Mouse (Mus musculus): ENCODE data around the gene Rab24.

Rab24 gene

DNA sequence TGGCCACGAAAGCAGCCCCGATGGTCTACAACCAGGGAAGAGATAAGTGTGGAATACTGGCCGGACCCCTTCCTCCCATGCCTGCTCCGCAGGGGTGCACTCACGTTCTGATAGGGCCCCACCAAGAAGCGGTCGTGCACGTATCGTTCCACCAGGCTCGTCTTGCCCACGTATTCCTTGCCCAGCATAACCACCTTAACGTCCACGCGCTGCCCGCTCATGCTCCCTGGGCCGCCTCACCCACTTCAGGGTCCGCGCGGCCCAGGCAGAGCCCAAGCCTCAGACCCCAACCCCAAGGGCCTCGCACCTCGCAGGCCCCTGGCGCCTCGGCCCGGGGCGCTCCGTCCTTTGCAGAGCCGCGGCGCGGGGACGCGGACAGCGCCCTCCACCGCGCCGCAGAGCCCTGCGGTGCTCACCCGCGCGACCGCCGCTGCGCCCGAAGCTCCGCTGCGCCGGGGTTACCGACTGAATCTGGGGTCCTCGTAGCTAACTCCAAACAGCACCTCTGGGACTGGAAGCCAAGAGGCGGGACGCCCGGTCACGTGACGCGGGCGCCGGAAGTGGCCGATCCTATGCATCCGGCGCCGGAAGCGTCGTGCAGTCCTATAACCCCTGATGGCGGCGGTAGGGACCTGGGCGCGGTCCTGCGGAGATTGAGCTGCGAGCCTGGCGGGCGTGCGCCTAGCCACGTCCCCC lies at the start of gene Rab24:
TSS of gene Rab24 (minus strand) at position 513 of the 696 bp plus-strand sequence.
- no peak for DNase-seq (ENCODE audit: extremely low read depth, low read depth, low spot score)

DNA sequence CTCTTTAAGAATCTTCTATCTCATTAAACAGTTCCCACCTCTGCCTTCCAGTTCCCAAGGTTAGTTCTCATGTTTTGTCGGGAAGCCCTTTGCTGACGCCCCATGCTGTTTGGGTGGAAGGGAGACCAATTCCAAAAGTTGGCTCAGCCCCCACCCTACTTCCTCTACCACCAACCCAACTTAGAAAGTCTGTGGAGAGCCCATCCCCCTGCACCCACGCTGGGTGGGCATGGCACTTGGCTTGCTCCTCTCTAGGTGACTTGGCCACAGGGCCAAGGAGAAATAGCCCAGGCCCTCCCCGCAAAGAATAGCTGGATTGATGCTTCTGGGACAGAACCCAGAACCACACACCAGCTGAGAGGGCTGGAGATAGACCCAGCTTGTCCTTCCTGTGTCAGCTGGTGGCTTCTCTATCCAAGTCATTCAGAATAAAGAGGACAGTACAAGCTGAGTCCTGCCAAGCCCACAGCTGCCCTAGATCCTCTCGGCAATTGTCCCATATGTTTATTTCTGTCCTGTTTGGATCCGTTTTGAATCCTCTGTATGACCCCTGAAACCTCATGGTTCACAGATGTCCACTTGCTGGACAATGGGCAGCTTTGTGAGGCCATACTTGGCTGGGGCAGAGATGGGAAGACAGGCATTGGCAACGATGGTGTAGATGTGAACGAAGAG lies 49.4 kb upstream of the Rab24 start:
- DNase-seq (ENCODE audit: extremely low read depth, low read depth, low spot score): no peak

DNA sequence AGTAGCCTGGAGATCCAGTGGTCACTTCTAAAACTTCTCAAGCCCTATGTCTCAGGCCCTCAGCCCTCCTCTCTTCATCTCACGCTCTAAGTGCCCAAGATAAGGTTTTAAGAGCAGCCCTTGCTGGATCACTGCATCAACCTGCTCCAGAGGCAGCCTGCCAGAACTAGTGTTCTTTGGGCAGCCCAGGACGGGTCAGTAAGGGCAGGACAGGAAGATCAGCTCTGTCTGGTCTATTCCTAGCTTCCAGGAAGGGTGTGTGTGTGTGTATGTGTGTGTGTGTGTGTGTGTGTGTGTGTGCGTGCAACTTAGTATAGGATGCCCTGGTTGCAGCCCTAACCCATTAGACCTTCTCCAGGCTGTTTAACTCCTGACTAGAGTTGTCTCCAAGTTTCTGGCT lies 48.5 kb upstream of the Rab24 start:
- no peak for DNase-seq (ENCODE audit: extremely low read depth, low read depth, low spot score)

DNA sequence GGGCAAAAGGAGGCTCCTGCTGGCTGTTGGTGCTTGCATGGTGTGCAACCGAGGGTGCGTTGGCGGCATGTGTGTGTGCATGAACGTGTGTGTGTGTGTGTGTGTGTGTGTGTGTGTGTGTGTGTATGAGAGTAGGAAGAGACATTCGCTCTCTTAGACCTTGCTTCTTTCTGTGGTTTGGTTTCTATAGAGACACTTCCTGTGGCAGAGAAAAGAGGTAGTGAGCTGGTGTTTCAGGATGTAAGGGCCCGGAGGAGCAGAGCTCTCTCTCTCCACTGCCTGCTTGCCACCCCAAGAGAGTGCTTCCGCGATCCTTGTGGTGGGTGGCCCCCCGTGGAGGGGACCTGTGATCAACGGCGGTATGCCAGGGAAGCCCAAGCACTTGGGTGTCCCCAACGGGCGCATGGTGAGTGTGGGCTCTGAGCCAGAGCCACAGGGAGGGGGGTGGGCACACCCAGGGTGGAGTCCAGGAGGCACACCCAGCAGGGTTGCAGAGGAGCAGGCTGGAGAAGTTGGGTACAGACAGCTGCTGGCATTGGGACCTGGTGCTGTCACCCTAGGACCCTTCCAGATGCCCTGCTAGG lies 47.9 kb upstream of the Rab24 start, which contains the start of gene Rgs14:
TSS of gene Rgs14 (plus strand) at position 202 of the 584 bp plus-strand sequence.
- DNase-seq (ENCODE audit: extremely low read depth, low read depth, low spot score): no peak

- no peak for DNase-seq (ENCODE audit: extremely low read depth, low read depth, low spot score)
Measured at GRCm38 (mm10) chr13:55368401-55368800, 46.7 kb upstream of the Rab24 start.

GRCm38 (mm10) chr13:55362453-55363060 lies 40.8 kb upstream of the Rab24 start, which contains the start of gene Lman2:
TSS of gene Lman2 (minus strand) at chr13:55362783.
- DNase-seq (ENCODE audit: extremely low read depth, low read depth, low spot score): peak; percentile 90

GRCm38 (mm10) chr13:55361974-55362452 lies 40.3 kb upstream of the Rab24 start:
- no peak for DNase-seq (ENCODE audit: extremely low read depth, low read depth, low spot score)

- DNase-seq (ENCODE audit: extremely low read depth, low read depth, low spot score): peak; percentile 51
Measured at GRCm38 (mm10) chr13:55361145-55361544, 39.4 kb upstream of the Rab24 start.

- no peak for DNase-seq (ENCODE audit: extremely low read depth, low read depth, low spot score)
Measured at GRCm38 (mm10) chr13:55346745-55347144, 25.0 kb upstream of the Rab24 start.

- no peak for DNase-seq (ENCODE audit: extremely low read depth, low read depth, low spot score)
Measured at GRCm38 (mm10) chr13:55344286-55344685, 22.5 kb upstream of the Rab24 start.

- no peak for DNase-seq (ENCODE audit: extremely low read depth, low read depth, low spot score)
Measured at GRCm38 (mm10) chr13:55342469-55342868, 20.7 kb upstream of the Rab24 start.

DNA sequence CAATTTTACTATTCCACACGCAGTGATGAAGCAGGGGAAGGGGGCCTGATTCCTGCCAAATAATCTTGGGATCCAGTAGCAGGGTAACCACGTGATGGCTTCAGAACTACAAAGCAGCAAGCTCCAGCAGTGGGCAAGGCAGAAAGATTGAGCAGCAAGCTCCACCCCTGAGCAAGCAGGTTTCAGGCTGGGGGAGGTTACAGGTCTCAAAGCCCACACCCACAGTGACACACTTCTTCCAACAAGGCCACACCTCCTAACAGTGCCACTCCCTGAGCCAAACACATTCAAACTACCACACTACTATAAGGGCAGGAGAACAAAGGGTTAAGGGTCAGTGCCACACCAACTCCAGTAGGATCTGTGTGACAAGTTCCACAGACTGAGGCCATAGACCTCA lies 17.5 kb upstream of the Rab24 start:
- DNase-seq (ENCODE audit: extremely low read depth, low read depth, low spot score): no peak

DNA sequence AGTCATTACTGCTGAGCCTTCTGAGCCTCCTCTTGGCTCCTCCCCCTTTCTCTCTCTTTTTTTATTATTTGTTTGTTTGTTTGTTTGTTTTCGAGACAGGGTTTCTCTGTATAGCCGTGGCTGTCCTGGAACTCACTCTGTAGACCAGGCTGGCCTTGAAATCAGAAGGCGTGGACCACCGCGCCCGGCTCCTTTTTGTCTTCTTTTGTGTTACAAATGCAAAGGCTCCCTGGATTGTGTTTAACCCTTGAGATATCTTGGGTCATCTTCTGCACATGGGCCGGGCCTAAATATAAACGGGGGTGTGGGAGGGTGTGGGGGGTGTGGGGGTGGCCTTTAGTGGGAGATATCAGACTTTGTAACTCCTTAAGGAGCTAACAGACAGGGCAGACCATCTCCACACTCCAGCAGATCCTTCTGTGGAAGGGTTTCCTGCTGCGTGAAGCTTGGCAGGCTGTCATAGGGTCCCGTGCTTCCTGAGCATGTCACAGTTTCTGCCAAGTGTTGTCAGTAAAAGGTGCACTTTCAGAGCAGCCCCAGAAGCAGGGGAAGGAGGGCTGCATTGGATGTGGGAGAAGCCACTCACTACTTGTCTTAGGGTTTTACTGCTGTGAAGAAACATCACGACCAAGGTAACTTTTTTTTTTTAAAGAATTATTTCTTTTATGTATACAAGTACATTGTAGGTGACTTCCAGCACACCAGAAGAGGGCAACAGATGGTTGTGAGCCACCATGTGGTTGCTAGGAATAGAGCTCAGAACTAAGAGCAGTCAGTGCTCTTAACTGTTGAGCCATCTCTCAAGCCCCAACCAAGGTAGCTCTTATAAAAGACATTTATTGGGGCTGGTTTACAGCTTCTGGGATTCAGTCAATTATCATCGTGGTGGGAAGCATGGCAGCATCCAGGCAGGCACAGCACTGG lies 16.6 kb upstream of the Rab24 start:
- no peak for DNase-seq (ENCODE audit: extremely low read depth, low read depth, low spot score)

DNA sequence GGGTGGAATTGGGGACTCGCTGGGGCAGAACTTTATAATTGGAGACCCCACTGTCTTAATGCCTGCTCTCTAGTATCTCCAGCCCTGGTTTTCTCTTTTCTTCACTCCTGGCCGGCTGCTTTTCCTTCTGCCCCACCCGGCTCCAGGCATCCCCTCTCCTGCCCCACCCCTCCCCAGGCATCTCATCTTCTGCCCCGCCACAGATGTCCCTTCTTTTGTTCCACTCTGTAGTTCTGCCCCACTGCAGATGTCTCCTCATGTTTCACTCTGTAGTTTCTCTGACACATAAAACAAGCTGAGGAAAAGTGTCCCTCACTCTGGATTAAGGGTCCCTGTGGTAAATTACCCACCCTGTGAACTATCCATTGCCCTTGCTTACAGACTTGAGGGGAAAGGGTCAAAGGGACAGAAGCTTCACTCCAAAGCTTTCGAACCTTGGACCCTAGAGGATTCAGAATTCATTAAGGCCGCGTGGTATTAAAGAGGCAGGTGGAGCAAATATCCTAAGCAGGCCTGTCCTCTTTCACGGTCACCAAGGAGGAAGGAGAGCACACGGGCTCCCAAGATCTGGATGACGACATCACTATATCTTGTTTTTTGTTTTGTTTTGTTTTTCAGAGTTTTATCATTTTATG lies 15.7 kb upstream of the Rab24 start:
- no peak for DNase-seq (ENCODE audit: extremely low read depth, low read depth, low spot score)

DNA sequence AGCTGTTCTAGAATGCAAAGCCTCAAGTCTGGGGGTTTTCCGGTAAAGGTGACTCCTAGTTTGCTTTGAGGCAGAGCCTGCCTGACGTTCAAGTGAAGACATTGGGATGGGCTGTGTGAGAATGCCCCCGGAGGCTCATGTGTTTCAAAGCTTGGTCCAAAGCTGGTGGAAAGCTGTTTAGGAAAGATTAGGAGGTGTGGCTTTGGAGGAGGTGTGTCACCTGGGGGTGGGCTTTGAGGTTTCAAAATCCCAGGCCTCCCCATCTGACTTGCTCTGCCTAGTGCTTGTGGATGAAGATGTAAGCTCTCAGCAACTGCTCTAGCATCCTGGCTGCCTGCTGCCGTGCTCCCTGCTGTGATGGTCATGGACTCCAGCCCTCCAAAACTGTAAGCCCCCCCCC lies 14.0 kb upstream of the Rab24 start:
- no peak for DNase-seq (ENCODE audit: extremely low read depth, low read depth, low spot score)

- no peak for DNase-seq (ENCODE audit: extremely low read depth, low read depth, low spot score)
Measured at GRCm38 (mm10) chr13:55332331-55332730, 10.6 kb upstream of the Rab24 start.

- no peak for DNase-seq (ENCODE audit: extremely low read depth, low read depth, low spot score)
Measured at GRCm38 (mm10) chr13:55330567-55331400, 9.0 kb upstream of the Rab24 start.

DNA sequence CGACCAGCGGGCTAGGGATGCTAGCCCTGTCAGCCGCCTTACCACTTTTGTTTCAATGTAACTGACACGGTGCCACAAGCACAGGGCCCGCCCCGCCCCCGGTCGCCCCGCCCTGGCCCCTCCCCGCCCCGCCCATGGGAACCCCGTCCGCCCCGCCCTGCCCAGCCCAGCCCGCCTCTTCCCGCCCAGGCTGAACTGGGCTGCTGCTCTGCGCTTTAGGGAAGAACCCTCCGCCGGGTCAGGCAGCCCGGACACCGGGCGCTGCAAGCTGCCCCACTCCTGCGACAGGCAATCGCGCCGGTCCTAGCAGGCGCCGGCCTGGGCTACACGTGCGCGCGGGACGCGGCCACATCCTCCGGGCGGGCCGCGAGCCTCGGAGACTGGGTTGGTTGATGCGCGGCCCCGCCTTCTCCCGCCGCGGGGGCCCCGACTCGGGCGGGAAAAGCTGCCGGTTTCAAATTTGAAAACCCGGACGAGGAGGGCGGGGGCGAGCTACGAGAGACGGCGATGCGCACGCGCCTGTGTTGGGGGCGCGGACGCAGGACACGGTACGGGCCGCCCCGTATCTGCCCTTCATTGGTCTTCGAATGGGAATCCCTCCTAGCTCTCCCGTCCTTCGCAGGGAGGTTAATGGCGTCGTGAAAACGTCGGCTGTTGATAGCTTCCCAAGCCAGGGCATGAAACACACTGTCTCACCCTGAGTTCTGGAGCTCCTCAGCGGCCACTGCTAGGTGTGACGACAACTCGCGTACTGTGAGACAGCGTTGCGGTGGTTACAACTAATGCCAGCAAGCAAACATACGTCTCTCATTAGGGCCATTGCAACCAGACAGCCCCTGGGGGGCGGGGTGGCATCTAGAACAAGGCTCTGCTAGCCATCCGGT lies 8.2 kb upstream of the Rab24 start, which contains the start of gene Mxd3:
TSS of gene Mxd3 (minus strand) at position 141 of the 884 bp plus-strand sequence.
- no peak for DNase-seq (ENCODE audit: extremely low read depth, low read depth, low spot score)
